Mouse (Mus musculus) frontal cortex, postnatal 36 days (tissue): Measurements from ENCODE around the gene Kcns1.

Source experiments
- DNase-seq, 2 experiments: peaks; one replicate each; pipeline ENCODE4 v3.0.0; 2022; ENCODE audit warnings: low spot score in 2 of 2

Gene Kcns1

DNA sequence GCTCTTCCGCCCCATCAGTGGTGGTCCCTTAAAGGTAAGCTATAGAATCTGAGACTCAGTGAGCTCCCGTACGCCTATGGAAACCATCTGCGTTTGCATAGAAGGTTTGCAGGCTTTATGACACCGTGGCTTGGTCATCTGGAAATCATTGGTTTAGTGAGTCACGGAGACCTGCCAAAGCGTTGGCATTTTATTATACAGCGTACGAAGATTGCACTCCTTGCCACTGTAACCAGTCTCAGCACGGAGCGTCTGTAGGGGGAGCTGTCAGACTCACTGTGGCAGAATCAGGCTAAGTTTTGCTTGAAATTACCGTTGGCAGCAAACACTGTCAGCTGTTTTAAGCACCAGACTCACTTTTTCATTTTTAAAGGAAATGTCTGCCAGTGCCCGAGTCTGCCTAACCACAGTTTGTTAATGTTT is 44.4 kb downstream of the Kcns1 start:
- DNase-seq = peak; percentile 64 to 88

DNA sequence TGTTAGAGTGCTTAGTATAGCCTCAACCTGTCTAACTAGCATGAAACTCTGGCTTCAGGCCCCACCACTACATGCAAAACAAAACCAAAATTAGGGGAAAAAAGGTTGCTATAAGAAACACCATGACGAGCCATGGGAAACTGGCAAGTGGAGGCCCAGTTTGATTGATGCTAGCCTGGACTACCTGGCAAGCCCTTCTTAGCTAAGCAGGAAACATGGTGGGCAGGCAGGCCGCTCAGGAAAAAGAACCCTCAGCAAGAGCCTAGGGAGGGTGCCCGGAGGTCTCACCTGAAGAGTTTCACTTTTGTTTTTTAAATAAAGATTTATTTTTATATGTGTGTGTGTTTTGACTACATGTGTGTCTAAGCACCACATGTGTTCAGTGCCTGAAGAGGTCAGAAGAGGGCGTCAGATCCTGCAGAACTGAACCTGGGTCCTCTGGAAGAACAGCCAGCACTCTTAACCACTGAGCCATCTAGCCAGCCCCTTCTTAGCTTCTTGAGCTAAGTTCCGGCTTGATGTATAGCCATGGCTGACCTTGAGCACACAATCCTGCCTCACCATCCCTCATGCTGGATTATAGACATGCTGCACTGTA is 47.6 kb downstream of the Kcns1 start:
- DNase-seq = no peak

DNA sequence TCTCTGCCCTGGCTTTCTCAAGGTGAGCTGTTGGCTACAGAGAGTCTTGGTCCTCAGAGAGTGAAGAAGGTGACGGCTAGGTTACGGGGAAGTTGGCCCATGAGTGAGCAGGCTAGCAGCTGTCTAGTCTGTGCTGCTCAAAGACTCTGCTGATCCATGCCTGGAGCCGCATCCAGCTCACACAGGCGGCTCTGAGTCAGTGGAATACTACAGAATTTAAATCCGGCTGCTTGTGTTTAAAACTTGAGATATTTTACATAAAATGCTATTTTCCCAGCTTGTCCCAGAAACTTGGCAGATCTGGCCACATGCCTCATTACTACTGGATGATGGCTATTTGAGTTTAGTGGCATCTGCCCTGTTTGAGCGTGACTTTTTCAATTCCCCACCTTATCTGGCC is 51.4 kb downstream of the Kcns1 start:
- peak in 1 of 2 experiments; percentile 40 for DNase-seq

DNA sequence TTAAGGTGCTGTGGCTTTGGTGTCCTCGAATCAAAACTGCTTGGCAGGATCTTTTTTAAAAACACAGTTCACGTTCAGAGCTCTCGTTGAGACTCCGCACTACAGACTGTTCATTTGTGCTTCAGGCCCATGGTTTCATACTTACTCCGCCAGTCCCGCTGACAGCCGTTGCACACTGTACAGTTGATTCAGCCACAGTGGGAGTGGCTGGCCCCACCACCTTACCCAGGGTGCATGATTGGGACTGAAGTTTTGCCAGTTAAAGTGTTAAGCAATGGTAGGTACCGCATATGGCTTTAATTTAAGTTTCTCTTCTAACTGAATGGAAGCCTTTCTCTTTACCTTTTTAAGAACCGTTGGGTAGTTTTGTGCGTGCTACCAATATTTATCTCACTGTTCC is 55.4 kb downstream of the Kcns1 start:
- no peak for DNase-seq

DNA sequence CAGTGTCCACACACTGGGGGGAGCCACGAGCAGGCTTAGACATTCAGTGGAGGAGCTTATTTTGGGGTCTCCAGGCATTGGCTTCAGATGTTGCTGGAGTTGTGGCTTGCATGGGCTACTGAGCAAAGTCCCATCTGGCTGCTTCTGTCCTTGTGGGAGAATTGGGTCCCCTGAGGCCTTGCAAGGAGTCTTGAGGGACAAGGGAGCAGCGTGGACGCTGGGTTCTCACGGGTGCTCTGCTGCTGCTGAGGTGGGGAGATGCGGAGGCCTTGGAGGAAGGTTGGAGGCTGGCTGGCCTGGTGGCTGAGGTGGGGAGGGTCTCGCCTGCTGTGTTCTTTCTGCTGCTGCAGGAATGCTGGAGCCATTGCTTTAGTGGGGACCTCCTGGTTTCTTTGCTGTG is 56.9 kb downstream of the Kcns1 start:
- DNase-seq = no peak
